Mouse (Mus musculus) adrenal gland (tissue): ENCODE data around the gene Crebrf.

Source experiments
- intact Hi-C: fragments of 180-260 bp; cut with DNase I; formaldehyde crosslinking; loops from one replicate; pipeline ENCODE4 v1.15.1; 2025

Crebrf gene

DNA sequence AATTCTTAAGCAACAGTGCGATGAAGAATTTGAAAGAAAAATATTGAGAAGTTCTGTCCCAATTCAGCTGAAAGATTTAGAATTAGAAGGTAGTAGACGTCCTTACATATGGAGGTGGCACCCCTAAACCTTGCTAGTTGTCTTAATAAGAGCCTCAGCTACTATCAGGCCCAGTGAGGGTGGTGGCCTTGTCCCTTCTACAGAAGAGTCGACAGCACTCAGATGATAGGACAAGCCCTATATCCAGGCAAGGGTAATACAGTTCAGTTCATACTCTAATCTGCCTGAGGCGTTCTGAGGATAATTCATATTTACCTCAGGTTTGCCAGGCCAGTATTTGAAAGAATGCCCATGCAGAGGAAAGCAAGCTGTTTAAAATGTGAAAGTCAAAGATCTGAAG lies 62.6 kb downstream of the Crebrf start:
- intact Hi-C loops: no loop called here

DNA sequence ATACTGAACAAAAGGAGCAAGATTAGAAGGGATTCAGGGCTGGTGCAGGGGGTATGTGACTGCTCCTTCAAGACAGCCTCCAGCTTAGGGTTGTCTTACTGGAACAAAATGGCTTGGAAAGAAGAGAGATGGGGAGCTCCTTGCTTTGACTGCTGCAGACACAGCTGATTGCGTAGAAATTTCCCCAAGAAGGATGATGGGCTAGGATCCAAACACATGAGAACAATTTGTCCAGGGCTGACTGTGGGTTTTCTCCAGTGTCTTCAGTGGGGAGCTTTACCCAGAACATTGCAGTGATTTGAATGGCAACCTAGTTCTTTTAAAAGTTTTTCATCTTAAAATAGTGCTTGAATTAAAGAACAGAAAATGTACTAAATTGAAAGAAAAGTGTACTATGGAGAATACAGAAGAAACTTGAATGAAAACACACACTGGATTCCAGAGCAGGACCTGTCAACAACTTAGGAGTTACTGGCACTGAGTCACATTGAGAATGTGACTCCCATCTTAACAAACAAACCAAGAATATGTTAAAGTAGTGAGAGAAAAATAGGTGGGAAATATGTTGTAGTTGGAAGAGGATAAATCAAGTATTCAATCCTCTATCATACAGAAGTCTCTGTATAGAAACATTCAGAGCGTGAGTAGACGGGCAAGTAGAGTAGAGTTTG lies 63.1 kb downstream of the Crebrf start:
- intact Hi-C loops: no loop called here

GRCm38 (mm10) chr17:26779471-26779870 lies 64.0 kb downstream of the Crebrf start:
- intact Hi-C loops: no loop called here

GRCm38 (mm10) chr17:26780750-26781571 lies 65.5 kb downstream of the Crebrf start, which contains the start of gene Bnip1:
TSS of gene Bnip1 (plus strand) at chr17:26781066.
- intact Hi-C loops: loop anchor here (5.0 kb wide), 1 partner anchor 119 kb away; the partner anchor contains the start of gene Atp6v0e

- intact Hi-C loops: loop anchor here (5.0 kb wide), 1 partner anchor 119 kb away; the partner anchor contains the start of gene Atp6v0e
Observed at GRCm38 (mm10) chr17:26781610-26782043, 66.2 kb downstream of the Crebrf start.

- intact Hi-C loops: loop anchor here (5.0 kb wide), 1 partner anchor 122 kb away; the partner anchor contains the start of gene Atp6v0e
Observed at GRCm38 (mm10) chr17:26784525-26784924, 69.1 kb downstream of the Crebrf start.

- intact Hi-C loops: no loop called here
Observed at GRCm38 (mm10) chr17:26786586-26786985, 71.1 kb downstream of the Crebrf start.

GRCm38 (mm10) chr17:26788986-26789385 lies 73.5 kb downstream of the Crebrf start:
- intact Hi-C loops: no loop called here

GRCm38 (mm10) chr17:26789460-26790268 lies 74.2 kb downstream of the Crebrf start:
- intact Hi-C loops: no loop called here

- intact Hi-C loops: no loop called here
Observed at GRCm38 (mm10) chr17:26790269-26791214, 75.1 kb downstream of the Crebrf start.

DNA sequence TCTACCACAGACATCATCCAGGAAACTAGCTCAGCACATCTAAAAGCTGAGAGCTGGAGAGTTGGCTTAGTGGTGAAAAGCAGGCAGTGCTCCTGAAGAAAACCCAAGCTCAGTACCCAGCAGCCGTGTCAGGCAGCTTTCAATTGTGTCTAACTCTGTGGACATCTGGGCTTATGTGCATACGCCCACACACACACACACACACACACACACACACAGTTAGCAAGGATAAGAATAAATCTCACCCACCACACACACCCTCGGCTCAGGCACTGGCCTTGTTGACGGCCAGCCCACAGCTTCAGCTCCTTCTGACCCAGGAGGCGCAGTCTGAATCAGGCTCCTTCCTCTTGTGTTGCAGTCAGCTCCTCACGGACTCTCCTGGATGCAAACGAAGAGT lies 76.1 kb downstream of the Crebrf start:
- intact Hi-C loops: no loop called here

- intact Hi-C loops: no loop called here
Observed at GRCm38 (mm10) chr17:26792096-26792495, 76.6 kb downstream of the Crebrf start.

DNA sequence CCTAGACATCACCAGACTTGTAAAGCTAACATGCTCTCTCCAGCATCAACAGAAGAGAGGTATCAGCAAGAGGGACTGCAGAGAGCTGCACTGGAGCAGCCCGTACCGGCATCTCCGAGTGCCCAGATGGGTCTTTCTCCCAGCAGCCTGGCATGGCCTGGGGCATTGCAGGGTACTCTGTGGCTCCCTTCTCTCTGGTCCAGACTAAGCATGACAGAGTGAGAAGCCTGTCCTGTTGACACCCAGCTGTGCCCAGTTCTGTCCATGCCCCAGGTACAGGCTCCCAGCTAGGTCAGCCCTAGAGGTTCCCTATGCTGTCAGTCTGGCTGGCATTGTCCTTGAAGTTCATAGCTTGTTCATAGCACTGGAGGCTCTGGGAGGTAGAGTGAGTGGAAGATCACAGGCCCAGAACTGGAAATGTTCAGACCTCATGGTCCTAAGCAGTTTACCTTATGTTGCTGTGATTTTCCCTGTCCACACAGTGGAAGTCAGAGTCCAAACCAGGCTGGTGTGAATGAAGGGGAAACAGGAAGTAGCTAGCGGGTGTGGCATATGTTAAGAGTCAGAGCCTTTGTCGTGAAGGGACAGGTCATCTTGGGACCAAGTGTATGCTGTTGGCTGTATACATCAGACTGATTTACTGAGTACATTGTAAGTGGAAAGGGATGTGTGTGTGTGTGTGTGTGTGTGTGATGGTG lies 77.8 kb downstream of the Crebrf start:
- intact Hi-C loops: no loop called here

DNA sequence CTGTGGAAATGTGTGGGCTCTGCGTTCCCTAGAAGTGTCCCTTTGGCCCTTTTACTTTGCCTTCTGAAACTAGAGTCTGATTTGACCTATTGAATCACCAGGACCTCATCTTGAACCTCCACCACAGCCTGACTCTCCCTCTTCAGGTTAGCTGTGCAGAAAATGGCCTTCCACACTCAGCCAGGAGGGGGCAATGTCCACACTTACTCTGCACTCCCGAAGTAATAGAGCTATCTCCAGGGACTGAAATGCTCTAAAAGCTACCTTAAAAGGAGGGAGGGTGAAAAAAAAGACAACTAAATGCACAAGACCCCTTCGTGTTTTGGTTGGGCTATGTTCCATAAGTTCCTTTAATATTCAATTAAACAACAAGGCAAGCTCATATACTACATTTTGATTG lies 79.3 kb downstream of the Crebrf start:
- intact Hi-C loops: loop anchor here (2.0 kb wide), 1 partner anchor 90 kb away; no protein-coding TSS in a partner anchor

DNA sequence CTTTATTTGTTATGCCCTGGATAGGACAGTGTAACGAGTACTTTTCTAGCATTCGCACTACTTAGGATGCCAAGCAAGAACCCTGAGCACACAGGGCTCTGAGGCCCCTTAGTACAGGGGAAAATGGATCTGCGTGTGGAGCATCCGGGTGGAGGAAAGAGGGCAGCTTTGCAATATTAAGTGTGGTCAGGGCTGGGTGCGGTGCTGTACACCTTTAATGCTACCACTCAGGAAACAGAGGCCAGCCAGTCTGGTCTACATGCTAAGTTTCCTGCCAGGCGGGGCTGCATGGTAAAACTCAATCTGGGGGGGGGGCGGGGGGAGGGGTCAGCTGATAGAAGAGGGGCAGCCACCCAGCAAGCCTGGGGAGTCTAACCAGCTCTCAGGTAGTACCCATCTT lies 79.9 kb downstream of the Crebrf start:
- intact Hi-C loops: loop anchor here (2.0 kb wide), 1 partner anchor 89 kb away; no protein-coding TSS in a partner anchor

GRCm38 (mm10) chr17:26797379-26798128 lies 82.1 kb downstream of the Crebrf start:
- intact Hi-C loops: no loop called here

DNA sequence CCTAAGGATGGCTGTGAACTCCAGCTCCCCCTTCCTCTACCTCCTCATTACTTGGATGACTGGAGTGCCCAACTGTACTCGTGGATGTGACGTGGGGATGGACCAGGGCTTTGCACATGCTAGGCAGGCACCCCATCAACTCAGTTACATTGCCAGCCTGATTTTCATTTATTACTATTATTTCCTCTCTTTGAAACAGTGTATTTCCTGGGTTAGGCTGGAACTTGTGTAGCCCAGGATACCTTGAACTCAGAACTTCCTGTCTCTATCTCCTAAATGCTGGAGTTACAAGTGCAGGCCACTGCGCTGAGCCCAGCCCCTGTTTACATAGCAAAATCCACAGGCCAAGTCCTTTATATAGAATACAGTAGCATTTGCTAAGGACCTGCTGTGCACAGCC lies 87.4 kb downstream of the Crebrf start:
- intact Hi-C loops: no loop called here

DNA sequence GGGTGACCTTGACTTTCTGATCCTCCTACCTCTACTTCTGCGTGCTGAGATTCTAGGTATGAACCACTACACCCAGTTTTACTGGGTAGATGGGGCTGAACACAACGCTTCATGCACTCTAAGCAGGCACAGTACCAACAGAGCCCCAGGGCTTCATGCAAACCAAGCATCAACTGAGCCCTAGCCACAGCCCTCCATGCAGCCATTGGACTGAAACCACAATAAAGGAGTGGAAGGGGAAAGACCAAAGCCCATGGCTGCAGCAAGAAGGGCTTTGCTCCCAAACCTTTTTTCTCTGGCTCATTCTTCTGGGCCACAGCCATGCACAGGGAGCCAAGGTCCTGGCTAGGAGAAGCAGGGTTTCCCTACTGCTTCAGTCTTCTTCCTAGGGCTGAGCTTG lies 97.2 kb downstream of the Crebrf start:
- intact Hi-C loops: no loop called here

DNA sequence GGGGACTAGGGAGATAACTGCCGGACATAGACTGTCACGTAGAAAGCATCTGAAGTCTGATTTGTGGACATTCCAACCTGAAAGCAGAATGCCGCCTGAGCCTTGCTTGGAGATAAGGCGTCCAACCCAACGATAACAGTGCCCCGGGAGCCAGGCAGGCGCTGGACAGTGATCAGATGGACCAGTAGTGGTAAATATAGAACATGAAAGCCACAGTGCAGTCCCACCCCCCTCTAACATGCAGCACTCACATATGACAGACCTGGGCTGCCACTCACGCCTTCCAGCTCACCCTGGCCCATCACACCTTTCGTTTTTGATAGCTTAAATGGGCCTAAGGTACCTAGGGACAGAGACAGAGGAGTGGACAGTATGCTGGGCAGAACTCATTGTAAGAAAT lies 98.0 kb downstream of the Crebrf start:
- intact Hi-C loops: no loop called here
